Mouse (Mus musculus): ENCODE results near the gene Cobl. TPM values are rescaled to one million over a fixed set of nuclear protein-coding genes. Genes with fewer than 3 reads are reported as not detected.
A peak's percentile ranks its signal among the peaks of the same experiment; 100 is the strongest.

Gene Cobl
- polyA plus RNA-seq, 1 experiment: 9.5 TPM

DNA sequence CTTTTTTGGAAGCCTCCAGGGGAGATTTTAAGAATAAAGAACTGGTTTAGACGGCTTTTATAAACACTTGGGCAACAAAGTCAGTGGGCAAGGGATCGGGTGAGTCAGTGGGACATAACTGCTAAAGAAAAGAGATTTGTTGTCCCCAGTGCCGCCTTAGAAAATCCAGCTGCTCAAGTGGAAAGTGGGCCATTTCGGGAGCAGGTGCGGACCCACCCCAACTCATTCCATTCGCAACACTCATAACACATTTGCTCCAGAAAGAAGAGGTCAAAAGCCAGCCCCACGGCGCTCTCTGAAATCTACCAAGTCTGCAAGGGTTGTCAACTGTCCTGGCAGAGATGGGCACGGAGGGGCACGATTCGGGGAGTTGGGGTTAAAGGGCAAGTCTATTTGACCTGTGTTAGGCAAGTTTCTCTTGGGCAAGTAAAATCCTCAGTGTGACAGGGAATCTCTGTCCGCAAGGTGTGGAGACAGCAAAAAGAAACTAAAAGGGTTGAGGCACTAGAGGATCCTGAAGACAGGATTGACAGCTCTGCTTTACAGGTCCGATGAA lies 1.1 kb downstream of the Cobl start:
- H3K27me3 ChIP-seq (ENCODE audit: control insufficient read depth, insufficient read depth, low read length): no peaks in the 10 kb centered on the region; the same call in 1 of the 2 replicates
- H3K4me1 ChIP-seq (ENCODE audit: control insufficient read depth, insufficient read depth, low read length): peaks cover 4% of the 10 kb centered on the region; the same call in 1 of the 2 replicates
- TF ChIP-seq POLR2A (IDR thresholded peaks at IDR 0.05; ENCODE audit: borderline replicate concordance, insufficient read depth, low read length) (no peak), CTCF (IDR thresholded peaks at IDR 0.05; ENCODE audit: borderline replicate concordance, insufficient read depth, low read depth, low read length) (no peak)
- WGBS: 75% methylated on average over 13 of the region's 13 CpGs
- DNase-seq: no peak
- H3K4me3 ChIP-seq (replicated peaks; ENCODE audit: insufficient read depth, low read depth, low read length): no peak overlapping the region
- H3K27ac ChIP-seq (ENCODE audit: insufficient read depth, low read length): no peak overlapping the region

DNA sequence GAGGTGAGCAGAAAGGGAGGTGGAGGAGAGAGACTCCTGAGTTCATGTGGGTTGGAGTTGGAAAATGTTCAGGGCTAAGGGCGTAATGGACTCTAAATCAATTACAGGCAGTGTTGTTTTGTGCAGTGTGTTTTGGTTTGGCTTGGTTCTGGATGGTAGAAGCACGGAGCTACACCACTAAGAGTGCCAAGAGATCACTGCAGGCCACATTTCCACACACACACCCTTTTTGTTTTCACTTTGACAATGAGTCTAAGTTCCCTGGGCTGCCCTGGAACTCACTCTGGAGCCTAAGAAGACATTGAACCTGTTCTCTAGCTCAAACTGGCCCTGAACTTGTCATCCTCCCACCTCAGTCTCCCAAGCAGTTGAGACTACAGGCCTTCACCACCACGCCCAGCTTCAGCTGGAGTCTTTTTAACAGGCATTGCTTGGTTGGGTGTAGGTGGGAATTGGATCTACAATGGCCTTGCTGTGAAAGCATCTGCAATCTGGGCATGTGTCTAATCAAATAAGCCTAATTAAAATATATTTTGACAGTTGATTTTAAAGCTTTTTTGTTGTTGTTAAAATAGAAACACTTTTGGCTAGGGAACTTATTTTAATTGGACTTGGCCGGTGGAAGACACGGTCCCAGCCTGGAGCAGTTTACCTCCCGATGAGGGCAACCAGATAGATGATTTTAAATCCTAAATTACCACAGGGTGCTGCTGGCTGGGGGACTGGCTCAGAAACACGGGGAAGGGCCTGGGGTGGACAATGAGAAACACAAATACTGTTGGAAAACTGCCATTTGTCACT lies 4.8 kb downstream of the Cobl start:
- Histone ChIP-seq H3K27me3 (ENCODE audit: control insufficient read depth, insufficient read depth, low read length) (peaks cover 2% of the 10 kb centered on the region; the same call in 1 of the 2 replicates), H3K4me3 (replicated peaks; ENCODE audit: insufficient read depth, low read depth, low read length) (no peak overlapping the region), H3K27ac (ENCODE audit: insufficient read depth, low read length) (no peak overlapping the region), H3K4me1 (ENCODE audit: control insufficient read depth, insufficient read depth, low read length) (peaks cover 4% of the 10 kb centered on the region; the same call in 1 of the 2 replicates)
- 25% methylated on average over 7 of the region's 7 CpGs for WGBS
- TF ChIP-seq POLR2A (IDR thresholded peaks at IDR 0.05; ENCODE audit: borderline replicate concordance, insufficient read depth, low read length) (no peak), CTCF (IDR thresholded peaks at IDR 0.05; ENCODE audit: borderline replicate concordance, insufficient read depth, low read depth, low read length) (no peak)
- no peak for DNase-seq

DNA sequence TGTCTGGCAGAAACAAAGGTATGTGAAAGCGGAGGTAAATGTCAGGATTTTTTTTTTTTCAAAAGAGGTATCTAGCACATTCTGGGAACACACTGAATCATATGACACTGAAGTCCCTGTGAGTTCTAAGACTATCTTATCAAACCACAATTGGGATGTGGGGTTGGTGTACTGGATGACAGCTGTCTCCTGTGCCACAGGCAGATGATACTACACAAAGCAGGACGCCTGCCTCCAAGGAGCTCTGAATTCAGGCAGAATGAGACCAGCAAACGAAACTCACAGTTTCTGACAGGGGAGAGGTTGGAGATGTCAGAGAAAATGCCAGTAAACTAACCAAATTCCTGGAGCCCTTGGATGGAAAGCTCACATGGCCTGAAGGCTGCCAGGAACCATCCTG lies 5.9 kb downstream of the Cobl start:
- Histone ChIP-seq H3K27ac (ENCODE audit: insufficient read depth, low read length) (no peak overlapping the region), H3K4me1 (ENCODE audit: control insufficient read depth, insufficient read depth, low read length) (no peaks in the 10 kb centered on the region), H3K4me3 (replicated peaks; ENCODE audit: insufficient read depth, low read depth, low read length) (no peak overlapping the region), H3K27me3 (ENCODE audit: control insufficient read depth, insufficient read depth, low read length) (peaks cover 2% of the 10 kb centered on the region; the same call in 1 of the 2 replicates)
- no peak for DNase-seq
- WGBS: 32% methylated on average over 3 of the region's 3 CpGs
- no peak for TF ChIP-seq POLR2A (IDR thresholded peaks at IDR 0.05; ENCODE audit: borderline replicate concordance, insufficient read depth, low read length)
- no peak for TF ChIP-seq CTCF (IDR thresholded peaks at IDR 0.05; ENCODE audit: borderline replicate concordance, insufficient read depth, low read depth, low read length)

DNA sequence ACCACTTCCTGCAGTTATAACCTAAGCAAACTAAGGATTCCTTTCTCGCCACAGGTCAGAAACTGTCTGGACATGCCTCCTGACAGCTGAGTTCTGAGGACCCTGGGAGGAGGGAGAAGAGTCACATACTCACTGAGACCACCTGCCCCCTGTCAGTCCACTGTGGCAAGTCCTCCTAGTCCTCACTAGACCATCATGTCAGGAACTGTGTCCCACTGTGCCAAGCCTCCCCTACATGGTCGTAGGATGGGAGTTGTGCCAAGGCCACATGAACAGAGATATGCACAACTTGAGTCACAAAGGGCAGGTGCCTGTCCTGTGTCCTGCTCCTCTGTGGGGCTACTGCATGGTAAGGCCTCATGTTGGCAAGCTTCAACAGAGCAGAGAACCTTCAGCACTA lies 6.4 kb downstream of the Cobl start:
- WGBS: 58% methylated on average over 2 of the region's 2 CpGs
- no peak overlapping the region for H3K27ac ChIP-seq (ENCODE audit: insufficient read depth, low read length)
- peaks cover 2% of the 10 kb centered on the region; the same call in 1 of the 2 replicates for H3K27me3 ChIP-seq (ENCODE audit: control insufficient read depth, insufficient read depth, low read length)

DNA sequence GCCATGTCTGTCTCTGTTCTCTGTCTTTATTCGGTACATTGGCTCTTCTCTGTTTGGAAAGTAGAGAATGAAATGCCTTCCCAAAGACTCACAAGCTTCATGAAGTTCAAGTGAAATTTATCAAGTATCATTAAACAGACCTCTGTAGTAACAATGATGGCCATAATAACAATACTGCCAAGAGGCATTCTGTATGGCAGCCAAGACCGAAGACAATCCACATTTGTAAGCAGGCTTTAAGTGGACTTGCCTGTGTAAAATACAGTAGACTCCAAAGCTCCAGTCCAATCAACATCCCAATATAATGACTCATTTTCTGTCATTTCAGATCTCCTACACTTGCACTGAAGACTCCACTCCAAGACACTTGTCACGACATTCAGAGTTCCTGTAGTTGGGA lies 16.7 kb downstream of the Cobl start:
- Histone ChIP-seq H3K27me3 (ENCODE audit: control insufficient read depth, insufficient read depth, low read length) (no peaks in the 10 kb centered on the region; the same call in 1 of the 2 replicates), H3K27ac (ENCODE audit: insufficient read depth, low read length) (no peak overlapping the region), H3K4me3 (replicated peaks; ENCODE audit: insufficient read depth, low read depth, low read length) (no peak overlapping the region), H3K4me1 (ENCODE audit: control insufficient read depth, insufficient read depth, low read length) (no peaks in the 10 kb centered on the region)
- 86% methylated on average over 3 of the region's 3 CpGs for WGBS
- DNase-seq: no peak
- TF ChIP-seq POLR2A (IDR thresholded peaks at IDR 0.05; ENCODE audit: borderline replicate concordance, insufficient read depth, low read length): no peak

More for the DNA sequence above, 6.4 kb downstream of the Cobl start:
- Histone ChIP-seq H3K4me3 (replicated peaks; ENCODE audit: insufficient read depth, low read depth, low read length) (no peak overlapping the region), H3K4me1 (ENCODE audit: control insufficient read depth, insufficient read depth, low read length) (no peaks in the 10 kb centered on the region)
- TF ChIP-seq CTCF (IDR thresholded peaks at IDR 0.05; ENCODE audit: borderline replicate concordance, insufficient read depth, low read depth, low read length) (no peak), POLR2A (IDR thresholded peaks at IDR 0.05; ENCODE audit: borderline replicate concordance, insufficient read depth, low read length) (no peak)
- DNase-seq: no peak

DNA sequence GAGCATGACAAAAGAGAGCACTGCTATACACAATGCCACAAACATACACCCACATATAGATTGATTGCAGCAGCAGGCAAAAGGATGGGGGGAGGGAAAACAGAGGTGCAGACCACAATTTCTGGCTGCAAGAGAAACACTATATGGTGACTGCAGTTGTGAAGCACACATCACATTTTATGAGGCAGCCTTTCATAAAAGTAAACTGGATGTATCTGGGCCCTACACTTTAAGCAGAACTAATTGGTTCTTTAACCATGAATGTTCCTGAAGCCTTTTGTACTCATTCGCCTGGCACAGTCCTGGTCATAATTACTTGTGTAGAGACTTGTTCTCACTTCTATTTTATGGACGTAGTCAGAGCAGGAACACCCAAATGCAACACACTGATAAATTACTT lies 19.5 kb downstream of the Cobl start:
- H3K27ac ChIP-seq (ENCODE audit: insufficient read depth, low read length): no peak overlapping the region
- H3K4me3 ChIP-seq (replicated peaks; ENCODE audit: insufficient read depth, low read depth, low read length): no peak overlapping the region
- no peaks in the 10 kb centered on the region for H3K4me1 ChIP-seq (ENCODE audit: control insufficient read depth, insufficient read depth, low read length)
- WGBS: 79% methylated on average over 2 of the region's 2 CpGs
- TF ChIP-seq CTCF (IDR thresholded peaks at IDR 0.05; ENCODE audit: borderline replicate concordance, insufficient read depth, low read depth, low read length): no peak
- no peak for TF ChIP-seq POLR2A (IDR thresholded peaks at IDR 0.05; ENCODE audit: borderline replicate concordance, insufficient read depth, low read length)
- H3K27me3 ChIP-seq (ENCODE audit: control insufficient read depth, insufficient read depth, low read length): no peaks in the 10 kb centered on the region; the same call in 1 of the 2 replicates
- no peak for DNase-seq

DNA sequence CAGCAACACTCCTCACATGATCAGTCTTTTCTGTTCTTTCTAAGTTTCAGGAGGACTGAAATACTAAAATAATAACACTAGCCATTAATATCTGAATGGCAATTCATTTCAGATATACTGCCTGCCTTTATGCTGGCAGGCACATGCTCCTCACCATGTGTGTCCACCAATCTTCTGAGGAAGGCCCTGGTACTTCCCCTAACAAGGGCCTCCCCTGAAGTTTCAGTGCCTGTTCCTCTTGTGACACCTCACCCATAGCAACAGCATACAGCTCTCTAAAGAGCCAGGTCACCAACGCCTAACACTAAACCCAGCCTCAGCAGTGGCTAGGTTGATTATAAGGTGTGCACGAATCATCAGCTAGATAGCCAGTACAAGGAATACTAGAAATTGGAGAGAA lies 20.5 kb downstream of the Cobl start:
- DNase-seq: no peak
- 82% methylated on average over 2 of the region's 2 CpGs for WGBS
- Histone ChIP-seq H3K27me3 (ENCODE audit: control insufficient read depth, insufficient read depth, low read length) (no peaks in the 10 kb centered on the region; the same call in 1 of the 2 replicates), H3K27ac (ENCODE audit: insufficient read depth, low read length) (0 out of 2 replicates have a peak overlapping the region, but pooled peaks have one; percentile 6), H3K4me3 (replicated peaks; ENCODE audit: insufficient read depth, low read depth, low read length) (no peak overlapping the region), H3K4me1 (ENCODE audit: control insufficient read depth, insufficient read depth, low read length) (no peaks in the 10 kb centered on the region)
- TF ChIP-seq CTCF (IDR thresholded peaks at IDR 0.05; ENCODE audit: borderline replicate concordance, insufficient read depth, low read depth, low read length) (no peak), POLR2A (IDR thresholded peaks at IDR 0.05; ENCODE audit: borderline replicate concordance, insufficient read depth, low read length) (no peak)

DNA sequence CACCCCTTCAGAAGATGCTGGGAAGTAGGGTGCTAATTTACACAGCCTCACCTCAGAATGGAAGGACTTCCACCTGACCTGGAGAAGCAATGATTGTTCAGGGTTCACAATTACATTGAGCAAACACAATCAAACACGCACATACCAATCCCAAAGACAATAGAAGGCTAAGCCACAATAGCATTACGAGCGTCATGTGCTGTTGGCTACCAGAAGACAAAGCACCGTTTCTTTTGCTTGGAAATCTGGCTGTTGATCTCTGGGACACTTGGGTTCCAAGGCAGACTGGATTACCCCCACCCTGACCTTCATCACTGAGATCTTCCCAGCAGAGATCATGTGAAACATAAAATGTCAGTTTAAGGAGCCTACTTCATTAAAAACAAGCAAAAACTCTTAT lies 21.1 kb downstream of the Cobl start:
- DNase-seq: no peak
- no peak for TF ChIP-seq POLR2A (IDR thresholded peaks at IDR 0.05; ENCODE audit: borderline replicate concordance, insufficient read depth, low read length)
- no peak for TF ChIP-seq CTCF (IDR thresholded peaks at IDR 0.05; ENCODE audit: borderline replicate concordance, insufficient read depth, low read depth, low read length)
- Histone ChIP-seq H3K27me3 (ENCODE audit: control insufficient read depth, insufficient read depth, low read length) (no peaks in the 10 kb centered on the region; the same call in 1 of the 2 replicates), H3K27ac (ENCODE audit: insufficient read depth, low read length) (no peak overlapping the region), H3K4me1 (ENCODE audit: control insufficient read depth, insufficient read depth, low read length) (no peaks in the 10 kb centered on the region), H3K4me3 (replicated peaks; ENCODE audit: insufficient read depth, low read depth, low read length) (no peak overlapping the region)
- 71% methylated on average over 4 of the region's 4 CpGs for WGBS

Data from cerebellum, adult 2 months (tissue).